Mouse (Mus musculus) splenic B cell, adult 2 months (primary cell): ENCODE measurements around the gene Pla2g16.

Experiments
- DNase-seq: peaks from one replicate; pipeline ENCODE4 v3.0.0-alpha.2; 2011; ENCODE audit warnings: low read depth, low spot score
- H3K27me3 ChIP-seq: 2 replicates; pipeline ENCODE4 v1.6.1; 2012; ENCODE audit warnings: mild to moderate bottlenecking, low read length, moderate library complexity, mixed read lengths; ENCODE audit not compliant: control insufficient read depth, poor library complexity, insufficient read depth, severe bottlenecking
- H3K36me3 ChIP-seq: 2 replicates; pipeline ENCODE4 v1.6.1; 2012; ENCODE audit warnings: mild to moderate bottlenecking, low read length, moderate library complexity, mixed read lengths; ENCODE audit not compliant: control insufficient read depth, poor library complexity, insufficient read depth, severe bottlenecking

Gene Pla2g16

DNA sequence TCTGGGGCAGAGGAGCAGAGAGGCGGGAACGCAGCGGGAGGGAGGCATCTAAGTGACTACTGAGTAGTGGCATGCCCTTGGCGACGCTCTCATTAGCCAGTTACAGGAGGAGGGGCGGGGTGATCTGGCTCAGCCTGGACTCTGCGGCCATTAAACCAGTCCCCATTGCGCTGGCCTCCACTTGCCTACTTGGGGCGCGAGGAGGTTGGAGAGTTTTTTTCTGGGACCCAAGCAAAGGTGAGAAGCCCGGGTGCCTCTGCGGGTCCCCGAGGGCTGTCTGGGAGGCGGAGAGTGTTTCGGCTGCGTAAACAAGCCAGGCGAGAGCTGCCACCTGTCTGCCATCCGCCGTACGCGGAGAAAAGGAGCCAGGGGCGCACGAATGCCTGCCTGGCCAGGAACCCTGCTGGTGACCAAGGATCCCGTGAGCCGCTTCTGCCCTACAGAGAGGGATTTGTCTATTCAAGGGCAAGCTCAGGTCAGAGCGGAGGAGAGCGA, at the start of gene Pla2g16:
Pla2g16 (plus strand) TSS at position 132 of the 495 bp plus-strand sequence.
- peak; percentile 56 for DNase-seq
- no peaks in the 10 kb centered on the region for H3K36me3 ChIP-seq
- H3K27me3 ChIP-seq: no peaks in the 10 kb centered on the region

DNA sequence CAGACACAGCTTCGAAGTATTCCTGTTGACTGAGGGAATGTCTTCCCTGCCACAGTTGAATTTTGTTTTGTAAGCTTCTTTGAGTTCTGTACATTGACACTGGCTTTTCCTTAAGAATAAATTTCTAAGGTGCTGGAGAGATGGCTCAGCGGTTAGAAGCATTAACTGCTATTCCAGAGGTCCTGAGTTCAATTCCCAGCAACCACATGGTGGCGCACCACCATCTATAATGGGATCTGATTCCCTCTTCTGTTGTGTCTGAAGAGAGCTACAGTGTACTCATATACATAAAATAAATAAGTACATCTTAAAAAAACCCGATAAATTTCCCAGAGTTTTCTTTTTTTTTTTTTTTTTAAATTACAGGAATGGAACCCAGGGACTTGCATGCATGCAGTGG, 49.2 kb upstream of the Pla2g16 start:
- DNase-seq: no peak
- peaks cover 9% of the 10 kb centered on the region for H3K36me3 ChIP-seq
- no peaks in the 10 kb centered on the region for H3K27me3 ChIP-seq

DNA sequence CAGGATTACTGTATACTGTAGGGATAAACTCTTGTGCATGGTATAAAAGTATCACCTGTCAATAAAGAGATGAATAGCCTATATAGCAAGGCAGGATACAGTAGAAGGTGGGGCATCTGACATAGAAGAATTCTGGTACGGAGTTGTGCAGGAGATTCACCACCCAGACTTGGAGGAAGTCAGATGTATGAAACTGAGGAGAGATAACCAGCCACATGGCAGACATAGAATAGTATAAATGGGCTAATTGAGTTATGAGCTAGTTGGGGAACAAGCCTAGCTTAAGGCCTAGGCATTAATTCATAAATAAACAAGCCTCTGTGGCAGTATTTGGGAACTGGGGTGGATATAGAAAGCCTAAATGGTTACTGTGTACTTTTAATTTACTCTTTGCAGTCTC, 40.8 kb upstream of the Pla2g16 start:
- no peak for DNase-seq
- Histone ChIP-seq H3K27me3 (no peaks in the 10 kb centered on the region), H3K36me3 (peaks cover 5% of the 10 kb centered on the region)

DNA sequence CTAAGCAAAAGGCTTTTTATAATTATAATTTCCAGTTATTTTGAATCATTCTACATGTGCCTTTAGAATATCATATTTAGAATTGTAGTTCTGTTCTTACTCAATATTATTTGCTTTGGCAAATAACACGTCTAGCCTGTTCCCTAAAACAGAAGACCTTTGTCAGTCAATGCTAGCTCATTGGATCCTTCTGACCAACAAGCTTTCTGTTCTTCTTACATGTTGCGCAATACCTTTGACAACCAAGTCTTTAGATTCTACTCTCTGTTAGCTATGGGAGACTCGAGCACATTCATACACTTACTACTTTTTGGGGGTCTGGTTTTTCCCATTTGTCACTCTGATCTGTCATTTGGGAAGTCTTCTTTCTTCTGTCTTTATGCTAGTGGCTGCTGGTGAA, 35.6 kb upstream of the Pla2g16 start:
- Histone ChIP-seq H3K36me3 (peaks cover 2% of the 10 kb centered on the region; the same call in 1 of the 2 replicates), H3K27me3 (no peaks in the 10 kb centered on the region)
- DNase-seq: no peak

DNA sequence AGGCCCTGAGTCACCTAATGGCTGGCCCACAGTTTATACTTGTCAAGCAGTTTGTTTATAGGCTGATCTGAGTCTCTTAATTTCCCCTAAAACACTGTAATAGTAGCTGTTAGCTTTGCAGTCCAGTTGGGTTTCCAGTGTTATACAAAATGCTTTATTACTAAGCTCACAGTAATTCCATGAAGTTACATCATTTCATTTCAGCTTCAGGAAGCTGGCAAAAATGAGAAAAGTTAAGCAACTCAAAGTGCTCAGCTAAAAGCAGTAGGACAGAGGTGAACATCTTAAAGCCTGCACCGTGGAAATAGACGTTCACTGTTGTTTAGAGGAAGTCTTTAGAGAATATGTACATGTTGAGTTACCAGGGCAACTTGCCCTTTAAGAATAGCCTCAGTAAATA, 34.4 kb upstream of the Pla2g16 start:
- Histone ChIP-seq H3K27me3 (no peaks in the 10 kb centered on the region), H3K36me3 (peaks cover 2% of the 10 kb centered on the region; the same call in 1 of the 2 replicates)
- DNase-seq: no peak

DNA sequence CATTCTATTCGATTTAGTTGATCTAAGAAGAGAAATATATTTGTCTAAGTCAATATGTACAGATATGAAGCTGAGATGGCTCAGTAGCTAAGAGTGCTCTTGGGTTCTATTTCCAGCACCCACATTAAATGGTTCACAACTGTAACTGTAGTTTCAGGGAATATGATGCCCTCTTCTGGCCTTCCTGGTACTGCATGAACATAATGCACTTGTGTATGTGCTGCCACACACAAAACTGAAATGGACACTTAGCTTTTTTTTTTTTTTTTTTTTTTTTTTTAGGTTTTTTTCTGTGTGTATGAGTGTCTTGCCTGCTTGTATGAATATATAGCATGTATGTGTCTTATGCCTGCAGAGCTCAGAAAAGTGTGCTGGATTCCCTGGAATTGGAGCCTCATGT, 34.0 kb upstream of the Pla2g16 start:
- no peaks in the 10 kb centered on the region for H3K27me3 ChIP-seq
- DNase-seq: peak; percentile 42

DNA sequence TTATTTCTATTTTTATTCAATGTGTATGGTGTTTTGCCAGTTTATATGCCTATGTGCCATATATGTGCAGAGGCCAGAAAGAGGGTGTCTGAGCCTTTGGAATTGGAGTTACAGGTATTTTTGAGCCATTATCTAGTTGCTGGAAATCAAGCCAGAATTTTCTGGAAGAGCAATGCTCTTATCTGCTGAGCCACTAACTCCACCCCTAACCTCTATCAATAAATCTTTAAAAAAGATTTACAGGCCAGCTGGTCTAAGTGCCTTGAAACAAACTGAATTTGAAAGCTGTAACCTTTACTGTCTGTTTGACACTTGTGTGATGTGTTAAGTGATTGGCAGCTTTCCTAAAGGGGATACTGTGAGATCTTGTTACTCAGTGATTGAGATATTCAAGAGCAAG, 33.5 kb upstream of the Pla2g16 start:
- no peak for DNase-seq
- peaks cover 2% of the 10 kb centered on the region; the same call in 1 of the 2 replicates for H3K36me3 ChIP-seq

More for the DNA sequence above, 34.0 kb upstream of the Pla2g16 start:
- peaks cover 2% of the 10 kb centered on the region; the same call in 1 of the 2 replicates for H3K36me3 ChIP-seq

DNA sequence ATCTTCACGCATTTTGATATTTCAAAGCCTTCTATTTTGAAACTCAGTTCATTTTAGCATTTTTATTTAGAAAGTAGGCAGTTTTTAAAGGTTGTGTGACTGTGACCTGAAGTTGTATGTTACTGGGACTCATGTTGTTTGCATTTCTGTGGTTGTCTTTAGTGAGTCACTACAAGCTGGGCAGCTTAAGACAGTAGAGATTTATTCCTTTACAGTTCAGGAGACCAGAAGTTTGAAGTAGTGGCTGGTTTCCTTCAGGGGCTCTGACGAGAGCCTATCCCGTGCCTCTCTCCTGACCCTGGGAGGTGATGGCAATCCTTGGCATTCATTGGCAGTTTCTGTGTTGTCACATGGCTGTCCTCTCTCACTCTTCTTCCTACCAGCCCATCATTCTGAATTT, 32.4 kb upstream of the Pla2g16 start:
- Histone ChIP-seq H3K36me3 (peaks cover 2% of the 10 kb centered on the region; the same call in 1 of the 2 replicates), H3K27me3 (no peaks in the 10 kb centered on the region)
- DNase-seq: no peak

More for the DNA sequence above, 33.5 kb upstream of the Pla2g16 start:
- no peaks in the 10 kb centered on the region for H3K27me3 ChIP-seq

DNA sequence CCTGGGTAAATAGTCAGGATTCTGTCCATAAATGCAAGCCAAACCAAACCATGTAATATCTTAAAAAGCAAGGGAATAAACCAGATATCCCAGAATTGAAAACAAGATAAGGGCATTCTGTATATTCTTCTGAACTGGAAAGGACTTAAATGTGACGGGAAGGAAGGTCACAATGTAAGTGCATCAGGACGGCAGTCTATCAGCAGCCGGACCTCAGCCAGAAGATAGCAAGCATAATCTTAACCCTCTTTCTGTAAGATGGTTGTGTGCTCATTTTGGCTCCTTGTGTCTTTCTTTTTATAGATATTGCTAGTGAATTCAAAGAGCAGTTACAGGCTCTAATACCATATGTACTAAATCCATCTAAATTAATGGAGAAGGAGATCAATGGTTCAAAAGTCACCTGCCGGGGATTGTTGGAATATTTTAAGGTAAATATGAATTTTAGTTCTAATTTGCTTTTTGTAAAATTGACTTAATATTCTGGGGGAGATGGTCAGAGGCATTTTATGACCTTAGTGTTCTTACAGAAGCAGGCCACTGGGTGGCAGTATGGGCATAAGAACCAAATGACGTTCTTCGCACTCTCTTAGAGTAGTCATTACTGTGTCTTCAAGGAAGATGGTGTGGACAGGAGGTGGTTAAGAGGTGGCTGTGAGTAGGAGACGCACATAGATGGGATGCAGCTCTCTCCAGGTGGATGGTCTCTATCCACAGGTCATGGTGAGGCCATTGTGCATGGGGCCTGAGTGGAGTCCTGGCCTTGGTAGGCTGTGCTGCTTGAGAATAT, 28.4 kb upstream of the Pla2g16 start:
- peak; percentile 77 for DNase-seq
- Histone ChIP-seq H3K27me3 (no peaks in the 10 kb centered on the region), H3K36me3 (peaks cover 7% of the 10 kb centered on the region)

DNA sequence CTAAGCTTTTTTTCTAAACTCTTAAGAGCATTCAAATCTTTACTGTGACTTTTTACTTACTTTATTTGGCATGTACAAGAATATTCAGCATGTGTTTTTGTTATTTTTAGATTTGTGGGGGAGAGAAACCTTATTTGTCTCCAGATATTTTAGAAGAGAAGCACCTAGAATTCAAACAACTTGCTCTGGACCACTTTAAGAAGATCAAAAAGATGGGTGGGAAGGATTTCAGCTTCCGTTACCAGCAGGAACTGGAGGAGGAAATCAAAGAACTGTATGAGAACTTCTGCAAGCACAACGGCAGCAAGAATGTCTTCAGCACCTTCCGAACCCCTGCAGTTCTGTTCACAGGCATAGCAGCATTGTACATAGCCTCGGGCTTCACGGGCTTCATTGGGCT, 25.4 kb upstream of the Pla2g16 start:
- no peak for DNase-seq
- H3K27me3 ChIP-seq: no peaks in the 10 kb centered on the region
- peaks cover 5% of the 10 kb centered on the region for H3K36me3 ChIP-seq

DNA sequence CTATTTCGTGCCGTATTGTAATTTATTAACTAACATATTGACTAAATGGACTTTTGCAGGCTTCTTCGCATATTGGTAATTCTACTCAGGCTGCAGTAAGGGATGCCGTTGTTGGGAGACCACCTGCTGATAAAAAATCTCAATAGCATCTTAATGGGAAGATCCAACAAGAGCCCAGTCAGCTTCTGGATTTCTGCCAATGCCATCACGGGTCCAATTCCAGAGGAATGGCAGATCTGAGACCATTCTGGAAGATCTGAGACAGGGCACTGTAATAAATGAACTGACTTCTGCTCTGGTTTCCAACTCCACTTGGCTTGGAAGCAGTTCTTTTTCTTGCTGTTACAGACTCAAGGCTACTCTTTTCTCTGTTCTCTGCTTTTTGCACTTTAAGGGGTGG, 23.4 kb upstream of the Pla2g16 start:
- H3K27me3 ChIP-seq: no peaks in the 10 kb centered on the region
- peaks cover 5% of the 10 kb centered on the region for H3K36me3 ChIP-seq
- DNase-seq: no peak

DNA sequence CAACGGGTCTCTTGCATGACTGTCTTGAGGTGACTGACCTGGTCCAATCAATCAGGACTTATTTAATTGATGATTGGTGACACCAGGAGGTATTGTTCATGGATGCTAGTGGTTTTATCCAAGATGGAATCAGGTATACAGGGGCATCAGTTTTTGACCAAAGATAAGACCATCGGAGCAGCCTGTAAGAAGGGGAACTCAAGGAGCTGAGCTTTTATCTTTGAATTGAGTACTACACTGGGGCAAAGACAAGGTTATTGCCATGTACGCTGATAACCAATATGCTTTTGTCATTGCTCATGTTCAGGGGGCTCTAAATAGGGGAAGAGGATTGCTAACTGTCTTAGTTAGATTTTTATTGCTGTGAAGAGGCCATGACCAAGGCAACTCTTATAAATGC, 8.3 kb upstream of the Pla2g16 start:
- Histone ChIP-seq H3K36me3 (no peaks in the 10 kb centered on the region), H3K27me3 (no peaks in the 10 kb centered on the region)
- no peak for DNase-seq

DNA sequence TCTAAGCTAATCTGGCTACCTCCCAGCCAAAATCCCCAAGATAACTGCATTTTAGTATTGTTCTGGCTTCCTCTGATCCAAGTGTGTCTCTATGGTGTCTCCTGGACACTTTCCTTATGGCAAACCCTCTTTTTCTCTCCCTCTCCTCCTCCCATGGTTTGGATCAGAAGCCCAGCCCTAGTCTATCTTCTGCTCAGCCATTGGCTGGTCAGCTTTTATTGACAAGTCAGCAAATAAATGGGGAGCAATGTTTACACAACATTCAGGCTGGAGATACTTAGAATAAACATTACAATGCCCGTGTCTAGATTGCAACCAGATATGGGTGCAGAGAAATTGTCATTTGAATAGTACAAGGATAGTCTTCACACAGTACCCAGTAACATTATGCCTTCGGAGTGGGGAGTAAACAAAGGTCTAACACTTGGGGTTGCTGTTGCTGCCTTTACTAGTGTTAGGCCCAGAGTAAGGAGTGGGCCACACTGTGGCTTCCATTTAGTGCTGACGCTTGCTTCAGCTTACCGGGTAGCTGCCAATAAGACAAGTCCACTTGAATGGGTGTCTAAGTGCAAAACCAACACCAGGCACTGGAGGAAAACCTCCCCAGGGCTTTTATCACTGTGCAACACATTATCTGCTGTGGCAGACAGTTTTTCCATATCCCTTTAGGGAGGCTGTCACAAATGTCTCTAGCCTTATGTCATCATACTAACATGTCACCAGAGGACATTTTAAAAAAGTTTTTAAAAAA, 5.5 kb upstream of the Pla2g16 start:
- Histone ChIP-seq H3K27me3 (no peaks in the 10 kb centered on the region), H3K36me3 (no peaks in the 10 kb centered on the region)
- DNase-seq: no peak

DNA sequence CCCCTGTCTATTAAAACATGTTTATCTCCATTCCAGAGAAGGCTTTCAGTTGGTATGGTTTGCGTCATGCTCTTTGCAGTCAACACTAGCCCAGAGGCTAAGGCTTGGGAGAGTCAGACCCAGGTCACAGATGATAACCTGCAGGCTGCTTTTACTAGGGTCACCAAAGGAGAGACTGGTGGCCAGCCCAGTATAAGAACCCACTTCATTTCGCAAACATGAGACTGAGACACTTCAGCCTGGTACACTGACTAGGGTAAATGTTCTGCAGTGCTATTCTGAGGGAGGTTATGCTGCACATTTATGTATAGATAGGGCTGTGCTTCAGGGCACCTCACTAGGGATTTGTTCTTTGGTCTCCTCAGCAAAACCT, 5.0 kb upstream of the Pla2g16 start:
- DNase-seq: no peak
- Histone ChIP-seq H3K27me3 (no peaks in the 10 kb centered on the region), H3K36me3 (no peaks in the 10 kb centered on the region)

DNA sequence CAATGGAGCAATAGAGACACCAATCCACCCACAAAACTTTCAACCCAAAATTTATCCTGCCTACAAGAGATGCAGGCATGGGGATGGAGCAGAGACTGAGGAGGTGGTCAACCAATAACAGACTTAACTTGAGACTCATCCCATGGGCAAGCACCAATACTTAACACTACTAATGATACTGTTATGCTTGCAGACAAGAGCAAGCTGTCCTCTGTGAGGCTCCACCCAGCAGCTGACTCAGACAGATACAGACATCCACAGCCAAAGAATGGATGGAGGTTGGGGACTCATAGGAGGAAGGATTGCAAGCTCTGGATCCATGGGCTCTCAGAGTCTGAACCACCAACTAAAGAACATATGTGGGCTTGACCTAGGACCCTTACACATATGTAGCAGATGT, 3.8 kb upstream of the Pla2g16 start:
- Histone ChIP-seq H3K27me3 (no peaks in the 10 kb centered on the region), H3K36me3 (no peaks in the 10 kb centered on the region)
- DNase-seq: no peak
